8 mouse cellular contexts compared by ENCODE assay signal in the genomic region with DNA sequence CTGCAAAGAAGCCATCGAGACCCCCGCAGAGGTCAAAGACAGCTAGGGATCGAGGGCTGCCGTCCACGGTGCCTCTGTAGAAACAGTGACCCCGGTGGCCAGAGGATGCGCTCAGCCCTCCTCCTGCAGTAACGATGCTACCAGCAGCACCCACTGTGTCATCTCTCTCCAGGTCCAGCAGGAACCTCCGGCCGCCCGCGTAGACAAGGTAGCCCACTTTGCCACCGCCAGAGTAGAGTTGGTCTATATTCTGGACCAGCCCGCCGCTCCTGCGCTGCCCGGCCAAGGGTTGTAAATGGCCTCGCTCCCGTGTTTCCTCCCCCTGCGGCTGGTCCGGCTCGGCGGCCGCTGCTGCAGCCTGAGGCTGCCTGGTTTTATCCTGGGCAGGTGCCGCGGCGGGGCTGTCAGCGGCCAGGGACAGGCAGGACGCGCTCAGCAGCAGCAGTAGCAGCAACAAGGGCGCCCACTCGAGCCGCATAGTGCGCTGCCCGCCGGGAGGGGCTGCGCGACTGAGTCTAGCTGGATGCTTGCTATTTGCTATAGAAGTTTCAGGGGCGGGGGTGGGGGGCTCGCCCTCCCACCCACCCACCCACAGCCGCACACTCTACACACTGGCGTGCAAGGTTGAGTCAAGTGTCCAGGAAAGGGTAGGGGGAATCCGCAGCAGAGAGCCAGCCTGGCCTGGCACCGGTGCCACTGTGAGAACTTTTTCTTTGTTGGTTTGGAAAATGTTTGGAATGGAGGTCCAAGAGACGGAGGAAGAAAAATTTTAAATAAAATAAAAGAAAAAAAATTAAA. TPM values are rescaled to one million over a fixed set of nuclear protein-coding genes. Genes with fewer than 3 reads are reported as not detected.
DNase-seq lines count a peak whose midpoint lies in the region; ATAC-seq and TF ChIP-seq lines count a peak whose summit lies in the region.

No protein-coding gene starts in this region.

- no peak for TF ChIP-seq CTCF in embryonic fibroblast, embryonic 13.5 days (IDR thresholded peaks at IDR 0.05; ENCODE audit: borderline replicate concordance, insufficient read depth, low read length)
- no peak for TF ChIP-seq CTCF in thymus, adult 2 months (IDR thresholded peaks at IDR 0.05; ENCODE audit: borderline replicate concordance, control insufficient read depth, extremely low read depth, insufficient read depth, low read length, poor library complexity)

- under 1% methylated on average over 45 of the region's 45 CpGs for WGBS in limb, embryonic 13.5 days
- WGBS in neural tube, embryonic 12.5 days: under 1% methylated on average over 45 of the region's 45 CpGs
- WGBS in thymus, adult 2 months: 8% methylated on average over 44 of the region's 45 CpGs

- H3K36me3 ChIP-seq in limb, embryonic 13.5 days: 0 out of 2 replicates have a peak, but pooled peaks cover 8% of the 10 kb centered on the region
- H3K36me3 ChIP-seq in neural tube, embryonic 12.5 days: no peaks in the 10 kb centered on the region
- no peaks in the 10 kb centered on the region for H3K36me3 ChIP-seq in thymus, adult 2 months (ENCODE audit: control insufficient read depth, insufficient read depth, low read length)

- intact Hi-C loops in heart, postnatal 36 days (cut with DNase I): loop anchor here (5.0 kb wide), 3 partner anchors 67 to 402 kb away; no protein-coding TSS in a partner anchor

- H3K27ac ChIP-seq in embryonic fibroblast, embryonic 13.5 days (ENCODE audit: insufficient read depth, low read length): peak overlapping the region; percentile 60; the same call in 1 of the 2 replicates
- peak overlapping the region; percentile 75 for H3K27ac ChIP-seq in limb, embryonic 13.5 days
- peak overlapping the region; percentile 37; the same call in 1 of the 2 replicates for H3K27ac ChIP-seq in neural tube, embryonic 12.5 days
- no peak overlapping the region for H3K27ac ChIP-seq in thymus, adult 2 months (ENCODE audit: control insufficient read depth, insufficient read depth, low read length)

- peak overlapping the region; percentile 81 for H3K9ac ChIP-seq in limb, embryonic 13.5 days
- peak overlapping the region; percentile 58 for H3K9ac ChIP-seq in neural tube, embryonic 12.5 days

- peak; percentile 57 to 58 for DNase-seq in cerebellum, postnatal 10 days
- DNase-seq in cerebellum, adult 11-12 months: no peak
- DNase-seq in NIH3T3 (ENCODE audit: low read depth): peak; percentile 62
- peak; percentile 45 to 46 for DNase-seq in heart, postnatal 36 days
- DNase-seq in thymus, adult 2 months: no peak

- TF ChIP-seq POLR2A in embryonic fibroblast, embryonic 13.5 days (IDR thresholded peaks at IDR 0.05; ENCODE audit: low read depth, low read length): peak; percentile 31
- TF ChIP-seq POLR2A in thymus, adult 2 months (IDR thresholded peaks at IDR 0.05; ENCODE audit: control insufficient read depth, extremely low read depth, insufficient read depth, low read length, poor library complexity): no peak

- peaks cover 3% of the 10 kb centered on the region; the same call in 1 of the 2 replicates for H3K4me1 ChIP-seq in embryonic fibroblast, embryonic 13.5 days (ENCODE audit: control insufficient read depth, insufficient read depth, low read length)
- H3K4me1 ChIP-seq in limb, embryonic 13.5 days: peaks cover 53% of the 10 kb centered on the region
- H3K4me1 ChIP-seq in neural tube, embryonic 12.5 days: peaks cover 16% of the 10 kb centered on the region
- no peaks in the 10 kb centered on the region for H3K4me1 ChIP-seq in thymus, adult 2 months (replicated peaks; ENCODE audit: control insufficient read depth, insufficient read depth, low read length)

- H3K4me3 ChIP-seq in embryonic fibroblast, embryonic 13.5 days (ENCODE audit: insufficient read depth, low read length): peak overlapping the region; percentile 61
- H3K4me3 ChIP-seq in limb, embryonic 13.5 days: peak overlapping the region; percentile 59
- peak overlapping the region; percentile 57 for H3K4me3 ChIP-seq in neural tube, embryonic 12.5 days
- H3K4me3 ChIP-seq in thymus, adult 2 months (ENCODE audit: control insufficient read depth, insufficient read depth, low read length): no peak overlapping the region

- H3K9me3 ChIP-seq in limb, embryonic 13.5 days: no peaks in the 10 kb centered on the region
- H3K9me3 ChIP-seq in neural tube, embryonic 12.5 days: no peaks in the 10 kb centered on the region

- peak overlapping the region; percentile 95 for H3K4me2 ChIP-seq in limb, embryonic 13.5 days (replicated peaks)
- H3K4me2 ChIP-seq in neural tube, embryonic 12.5 days (replicated peaks): peak overlapping the region; percentile 97

- ATAC-seq in limb, embryonic 13.5 days (ENCODE audit: low FRiP score, low read depth): peak; percentile 21; the same call in 1 of the 2 replicates
- peak; percentile 66 for ATAC-seq in neural tube, embryonic 12.5 days (ENCODE audit: low FRiP score, low read depth)

- peaks cover 19% of the 10 kb centered on the region for H3K27me3 ChIP-seq in limb, embryonic 13.5 days
- peaks cover 6% of the 10 kb centered on the region for H3K27me3 ChIP-seq in neural tube, embryonic 12.5 days (replicated peaks)
- no peaks in the 10 kb centered on the region; the same call in 1 of the 2 replicates for H3K27me3 ChIP-seq in thymus, adult 2 months (ENCODE audit: control insufficient read depth, insufficient read depth, low read length)

RNA-seq across cellular contexts. Expression of gene Adamts5, which starts 1.6 kb away (rescaled TPM):
- 18.3 and 27.7 TPM in 2 replicates for polyA plus RNA-seq in embryonic fibroblast, embryonic 13.5 days (2011; ENCODE audit: insufficient read length, low read depth, missing spikeins)
- total RNA-seq in heart, postnatal 36 days (2021): 10 to 100 TPM in 1 of 2 experiments, 1 to 10 TPM in 1; 9.3 to 11.4 TPM
- polyA plus RNA-seq in limb, embryonic 13.5 days (2015; fragmentation: Nextera tagmentation; extraction: Ambion mirVana): 8.8 and 9.5 TPM in 2 replicates
- polyA plus RNA-seq in neural tube, embryonic 12.5 days (2016; fragmentation: Nextera tagmentation; extraction: Ambion mirVana): 3.1 and 3.4 TPM in 2 replicates
- 0.54 and 0.55 TPM in 2 replicates for polyA plus RNA-seq in thymus, adult 2 months (2012; rRNA removed)

Comparison
In these comparisons a context has a peak if more than half of its experiments do, and no peak if none do; other contexts are left out.
1. DNase-seq: peak in cerebellum, postnatal 10 days (2 of 2), NIH3T3 (single experiment) and heart, postnatal 36 days (2 of 2); none in cerebellum, adult 11-12 months (single experiment) and thymus, adult 2 months (single experiment).